Mouse (Mus musculus): ENCODE data around the gene Marf1.

Gene Marf1

GRCm38 (mm10) chr16:14137976-14138561 lies 25.1 kb downstream of the Marf1 start:
- DNase-seq (ENCODE audit: low spot score in 2 of 2) = no peak

GRCm38 (mm10) chr16:14135014-14135413 lies 28.1 kb downstream of the Marf1 start:
- no peak for DNase-seq (ENCODE audit: low spot score in 2 of 2)

- DNase-seq (ENCODE audit: low spot score in 2 of 2) = no peak
Observed at GRCm38 (mm10) chr16:14131838-14132237, 31.3 kb downstream of the Marf1 start.

- no peak for DNase-seq (ENCODE audit: low spot score in 2 of 2)
Observed at GRCm38 (mm10) chr16:14131376-14131775, 31.8 kb downstream of the Marf1 start.

- no peak for DNase-seq (ENCODE audit: low spot score in 2 of 2)
Observed at GRCm38 (mm10) chr16:14130796-14131195, 32.4 kb downstream of the Marf1 start.

- DNase-seq (ENCODE audit: low spot score in 2 of 2) = no peak
Observed at GRCm38 (mm10) chr16:14128977-14129376, 34.2 kb downstream of the Marf1 start.

GRCm38 (mm10) chr16:14125253-14125652 lies 37.9 kb downstream of the Marf1 start:
- DNase-seq (ENCODE audit: low spot score in 2 of 2) = no peak

GRCm38 (mm10) chr16:14124709-14125108 lies 38.4 kb downstream of the Marf1 start:
- no peak for DNase-seq (ENCODE audit: low spot score in 2 of 2)

GRCm38 (mm10) chr16:14123901-14124300 lies 39.2 kb downstream of the Marf1 start:
- no peak for DNase-seq (ENCODE audit: low spot score in 2 of 2)

- DNase-seq (ENCODE audit: low spot score in 2 of 2) = no peak
Observed at GRCm38 (mm10) chr16:14122586-14122985, 40.6 kb downstream of the Marf1 start.

GRCm38 (mm10) chr16:14121563-14121962 lies 41.6 kb downstream of the Marf1 start:
- DNase-seq (ENCODE audit: low spot score in 2 of 2) = no peak

GRCm38 (mm10) chr16:14120941-14121340 lies 42.2 kb downstream of the Marf1 start:
- no peak for DNase-seq (ENCODE audit: low spot score in 2 of 2)

GRCm38 (mm10) chr16:14117299-14117698 lies 45.9 kb downstream of the Marf1 start:
- DNase-seq (ENCODE audit: low spot score in 2 of 2) = no peak

GRCm38 (mm10) chr16:14112742-14113141 lies 50.4 kb downstream of the Marf1 start:
- no peak for DNase-seq (ENCODE audit: low spot score in 2 of 2)

- no peak for DNase-seq (ENCODE audit: low spot score in 2 of 2)
Observed at GRCm38 (mm10) chr16:14112133-14112532, 51.0 kb downstream of the Marf1 start.

GRCm38 (mm10) chr16:14110922-14111321 lies 52.2 kb downstream of the Marf1 start:
- no peak for DNase-seq (ENCODE audit: low spot score in 2 of 2)

GRCm38 (mm10) chr16:14109651-14110230 lies 53.4 kb downstream of the Marf1 start:
- no peak for DNase-seq (ENCODE audit: low spot score in 2 of 2)

- DNase-seq (ENCODE audit: low spot score in 2 of 2) = no peak
Observed at GRCm38 (mm10) chr16:14105891-14106290, 57.3 kb downstream of the Marf1 start.

- DNase-seq (ENCODE audit: low spot score in 2 of 2) = no peak
Observed at GRCm38 (mm10) chr16:14091771-14092170, 71.4 kb downstream of the Marf1 start.

GRCm38 (mm10) chr16:14089296-14089695 lies 73.9 kb downstream of the Marf1 start:
- DNase-seq (ENCODE audit: low spot score in 2 of 2) = no peak

GRCm38 (mm10) chr16:14088249-14088648 lies 74.9 kb downstream of the Marf1 start:
- no peak for DNase-seq (ENCODE audit: low spot score in 2 of 2)

- DNase-seq (ENCODE audit: low spot score in 2 of 2) = no peak
Observed at GRCm38 (mm10) chr16:14082925-14083324, 80.2 kb downstream of the Marf1 start.

GRCm38 (mm10) chr16:14070471-14071169 lies 92.5 kb downstream of the Marf1 start:
- no peak for DNase-seq (ENCODE audit: low spot score in 2 of 2)
